Mouse (Mus musculus): ENCODE data around the gene Mef2d.

Gene Mef2d

GRCm38 (mm10) chr3:88152056-88152455, 9.9 kb downstream of the Mef2d start:
- CTCF ChIA-PET, result interaction anchor here in 1 of 4 experiments (1.5 to 3.6 kb wide), 2 partner anchors 10 to 14 kb away, joined by 5 to 13 read pairs; partner anchors contain the start of gene Mef2d
- POLR2A ChIA-PET, result interaction anchor here in 2 of 4 experiments (0.7 to 13.4 kb wide), 6 partner anchors 8 to 62 kb away, joined by 3 to 159 read pairs (median 6); partner anchors contain the start of gene Mef2d (in 2 of the 2)

- ChIA-PET CTCF (interaction anchor here (0.5 to 2.1 kb wide), 6 partner anchors 9 to 217 kb away, joined by 3 to 4 read pairs (median 3); partner anchors contain the start of gene Mef2d (in 2 of the 4)), POLR2A (interaction anchor here in 3 of 4 experiments (0.7 to 13.4 kb wide), 13 partner anchors 9 to 288 kb away, joined by 3 to 159 read pairs (median 4); partner anchors contain the start of genes Mef2d (in 2 of the 3), Smg5 (in 1 of the 3) and Tmem79 (in 1 of the 3))
These were observed 11.3 kb downstream of the Mef2d start for GRCm38 (mm10) chr3:88153290-88154011.

GRCm38 (mm10) chr3:88154236-88154635, 12.1 kb downstream of the Mef2d start:
- CTCF ChIA-PET, result interaction anchor here (0.5 to 2.1 kb wide), 5 partner anchors 10 to 217 kb away, joined by 3 to 4 read pairs (median 3); no protein-coding TSS in a partner anchor
- POLR2A ChIA-PET, result interaction anchor here in 3 of 4 experiments (0.6 to 13.4 kb wide), 17 partner anchors 9 to 289 kb away, joined by 3 to 159 read pairs (median 4); partner anchors contain the start of genes Mef2d (in 3 of the 3), Iqgap3 (in 1 of the 3), Smg5 (in 1 of the 3) and Tmem79 (in 1 of the 3)

- CTCF ChIA-PET, result interaction anchor here in 3 of 4 experiments (0.6 to 2.7 kb wide), 8 partner anchors 12 to 1861 kb away, joined by 4 to 32 read pairs (median 5); partner anchors contain the start of gene Mef2d (in 1 of the 3)
- POLR2A ChIA-PET, result interaction anchor here in 3 of 4 experiments (1.1 to 13.4 kb wide), 14 partner anchors 8 to 179 kb away, joined by 3 to 159 read pairs (median 6); partner anchors contain the start of genes Mef2d (in 3 of the 3), Iqgap3 (in 1 of the 3), Smg5 (in 1 of the 3) and Tmem79 (in 1 of the 3)
These were observed 14.6 kb downstream of the Mef2d start for GRCm38 (mm10) chr3:88156817-88157216.

DNA sequence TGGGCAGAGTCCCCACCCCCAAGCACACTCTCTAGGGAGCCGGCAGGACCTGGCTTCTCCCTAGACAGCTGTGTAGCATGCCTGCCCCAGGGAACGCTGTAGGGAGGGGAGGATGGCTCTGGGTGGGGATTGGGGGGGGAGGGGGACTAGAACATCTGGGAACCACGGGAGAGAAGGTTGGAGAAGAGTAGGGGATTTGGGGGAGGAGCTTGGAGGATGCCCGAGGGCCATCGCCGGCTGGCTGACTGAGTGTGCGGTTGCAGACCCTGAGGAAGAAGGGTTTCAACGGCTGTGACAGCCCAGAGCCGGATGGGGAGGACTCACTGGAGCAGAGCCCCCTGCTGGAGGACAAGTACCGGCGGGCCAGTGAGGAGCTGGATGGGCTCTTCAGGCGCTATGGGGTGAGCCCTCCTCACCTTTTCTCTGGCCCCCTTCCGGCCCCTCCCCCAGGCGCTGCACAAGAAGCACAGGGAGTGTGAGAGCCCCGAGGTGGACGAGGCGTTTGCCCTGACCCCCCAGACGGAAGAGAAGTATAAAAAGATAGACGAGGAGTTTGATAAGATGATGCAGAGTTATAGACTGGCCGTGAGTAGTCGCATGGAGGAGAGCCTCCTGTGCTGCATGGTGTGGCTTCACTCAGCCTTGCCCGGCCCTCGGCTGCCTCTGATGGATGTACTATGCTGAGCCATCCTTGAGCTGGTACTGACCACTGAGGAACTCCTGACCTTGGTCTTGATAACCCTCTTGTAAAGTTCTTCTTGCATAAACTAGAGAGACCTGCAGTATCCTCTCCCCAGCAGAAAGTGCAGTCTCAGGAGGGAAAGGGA, 15.8 kb downstream of the Mef2d start:
- ChIA-PET POLR2A (interaction anchor here (0.5 to 13.4 kb wide), 38 partner anchors 9 to 645 kb away, joined by 3 to 159 read pairs (median 4); partner anchors contain the start of genes Mef2d (in 3 of the 4), Iqgap3 (in 2 of the 4), Bcan (in 1 of the 4) and Lamtor2 (in 1 of the 4)), CTCF (interaction anchor here (0.5 to 2.9 kb wide), 62 partner anchors 8 to 902 kb away, joined by 3 to 32 read pairs (median 4); partner anchors contain the start of genes Mef2d (in 3 of the 4), Bcan (in 1 of the 4) and Iqgap3 (in 1 of the 4))

DNA sequence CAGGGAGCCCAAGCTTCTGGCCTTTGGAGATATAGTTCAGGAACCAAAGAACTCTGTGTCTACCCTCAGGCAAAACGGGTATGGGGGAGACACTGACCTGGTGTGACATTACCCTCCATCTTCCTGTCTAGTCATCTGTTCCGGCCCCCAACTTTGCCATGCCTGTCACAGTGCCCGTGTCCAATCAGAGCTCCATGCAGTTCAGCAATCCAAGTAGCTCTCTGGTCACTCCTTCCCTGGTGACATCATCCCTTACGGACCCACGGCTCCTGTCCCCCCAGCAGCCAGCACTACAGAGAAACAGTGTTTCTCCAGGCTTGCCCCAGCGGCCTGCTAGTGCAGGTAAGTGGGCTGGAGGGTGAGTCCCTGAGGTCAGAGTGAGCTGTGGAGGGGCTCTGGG, 16.8 kb downstream of the Mef2d start:
- ChIA-PET CTCF (interaction anchor here (0.5 to 2.9 kb wide), 15 partner anchors 7 to 131 kb away, joined by 3 to 32 read pairs (median 7); partner anchors contain the start of genes Mef2d (in 3 of the 4) and Iqgap3 (in 2 of the 4)), POLR2A (interaction anchor here (0.8 to 13.4 kb wide), 14 partner anchors 10 to 188 kb away, joined by 3 to 159 read pairs (median 6); partner anchors contain the start of genes Mef2d (in 2 of the 4) and Nes (in 1 of the 4))

- POLR2A ChIA-PET, result interaction anchor here in 1 of 4 experiments (4.2 kb wide), 1 partner anchor 17 kb away, joined by 18 read pairs; no protein-coding TSS in a partner anchor
- CTCF ChIA-PET, result interaction anchor here in 1 of 4 experiments (1.0 kb wide), 1 partner anchor 150 kb away, joined by 3 read pairs; no protein-coding TSS in a partner anchor
These were observed 18.7 kb downstream of the Mef2d start for GRCm38 (mm10) chr3:88160856-88161255.

- ChIA-PET POLR2A (interaction anchor here in 2 of 4 experiments (1.2 to 1.3 kb wide), 2 partner anchors 8 to 16 kb away, joined by 3 to 4 read pairs; no protein-coding TSS in a partner anchor), CTCF (interaction anchor here in 1 of 4 experiments (1.4 kb wide), 1 partner anchor 20 kb away, joined by 4 read pairs; the partner anchor contains the start of gene Mef2d)
These were observed 20.1 kb downstream of the Mef2d start for GRCm38 (mm10) chr3:88162259-88162658.

DNA sequence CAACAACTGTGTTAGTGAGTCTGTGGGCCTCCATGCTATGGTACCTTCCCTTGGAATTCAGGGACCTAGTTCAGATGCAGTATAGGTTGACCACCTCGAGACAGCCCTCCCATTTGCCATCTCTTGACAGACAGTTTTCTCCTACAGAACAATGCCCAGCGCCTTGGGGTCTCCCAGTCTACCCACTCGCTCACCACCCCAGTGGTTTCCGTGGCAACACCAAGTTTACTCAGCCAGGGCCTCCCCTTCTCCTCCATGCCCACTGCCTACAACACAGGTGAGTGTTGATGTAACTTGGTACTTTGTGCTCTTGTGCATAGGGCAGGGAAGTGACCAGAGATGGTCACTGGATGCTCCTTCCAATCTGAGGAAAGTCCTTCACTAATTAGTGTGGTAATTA, 20.6 kb downstream of the Mef2d start:
- ChIA-PET POLR2A (interaction anchor here in 2 of 4 experiments (1.1 to 1.4 kb wide), 4 partner anchors 8 to 21 kb away, joined by 3 to 4 read pairs (median 4); partner anchors contain the start of gene Mef2d (in 1 of the 2)), CTCF (interaction anchor here in 1 of 4 experiments (1.4 kb wide), 1 partner anchor 21 kb away, joined by 4 read pairs; the partner anchor contains the start of gene Mef2d)

DNA sequence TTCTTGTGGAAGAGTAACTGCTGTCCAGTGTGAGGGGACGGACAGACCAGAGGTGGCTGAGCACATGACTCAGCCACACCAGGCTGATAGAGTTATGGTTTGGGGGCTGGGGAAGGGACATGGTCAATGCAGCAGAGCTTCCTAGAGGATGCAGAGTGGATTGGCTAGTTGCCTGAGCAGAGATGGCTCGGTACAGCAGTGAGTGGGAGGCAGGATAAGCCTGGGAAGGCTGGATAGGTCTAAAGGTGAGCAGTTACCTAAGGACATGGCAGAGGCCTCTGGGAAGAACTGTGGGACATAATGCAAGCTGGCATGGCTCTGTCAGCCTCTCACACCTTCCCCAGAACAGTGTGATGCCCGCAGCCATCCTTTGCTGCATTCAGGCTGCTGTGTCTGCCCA, 21.7 kb downstream of the Mef2d start:
- ChIA-PET POLR2A (interaction anchor here in 3 of 4 experiments (0.5 to 1.4 kb wide), 7 partner anchors 9 to 244 kb away, joined by 3 to 4 read pairs (median 4); partner anchors contain the start of genes Mef2d (in 1 of the 3), Mrpl24 (in 1 of the 3), Smg5 (in 1 of the 3) and Tmem79 (in 1 of the 3)), CTCF (interaction anchor here in 1 of 4 experiments (0.5 kb wide), 1 partner anchor 125 kb away, joined by 3 read pairs; no protein-coding TSS in a partner anchor)

DNA sequence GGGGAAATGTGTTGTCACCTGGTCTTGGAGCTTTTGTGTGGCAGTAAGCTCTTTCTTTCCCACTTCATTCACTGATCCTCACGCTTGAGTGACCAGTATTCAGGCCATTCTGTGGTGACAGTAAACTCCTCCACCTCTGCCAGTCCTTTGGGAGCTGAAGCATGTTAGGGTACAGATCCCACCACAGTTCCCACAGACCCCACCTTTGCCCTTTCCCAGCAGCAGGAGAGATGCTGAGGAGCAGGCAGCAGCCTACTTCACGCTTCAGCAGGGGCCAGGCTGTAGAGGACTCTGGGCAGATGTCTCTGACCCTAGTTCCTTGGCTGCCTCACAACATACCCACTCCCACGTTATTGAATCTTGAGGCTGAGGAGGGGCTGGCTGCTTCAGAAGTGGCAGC, 22.1 kb downstream of the Mef2d start:
- CTCF ChIA-PET, result interaction anchor here in 1 of 4 experiments (0.5 to 0.6 kb wide), 2 partner anchors 74 to 125 kb away, joined by 3 to 13 read pairs; no protein-coding TSS in a partner anchor

GRCm38 (mm10) chr3:88166056-88166455, 23.9 kb downstream of the Mef2d start:
- ChIA-PET POLR2A (interaction anchor here in 3 of 4 experiments (0.7 to 2.0 kb wide), 4 partner anchors 10 to 297 kb away, joined by 3 to 4 read pairs (median 3); no protein-coding TSS in a partner anchor), CTCF (interaction anchor here in 3 of 4 experiments (0.6 to 1.8 kb wide), 7 partner anchors 8 to 78 kb away, joined by 3 to 6 read pairs (median 4); no protein-coding TSS in a partner anchor)

More for the DNA sequence above, 22.1 kb downstream of the Mef2d start:
- POLR2A ChIA-PET, result interaction anchor here in 3 of 4 experiments (0.5 to 1.4 kb wide), 6 partner anchors 13 to 245 kb away, joined by 3 to 4 read pairs (median 4); partner anchors contain the start of genes Mef2d (in 1 of the 3), Mrpl24 (in 1 of the 3), Smg5 (in 1 of the 3) and Tmem79 (in 1 of the 3)

GRCm38 (mm10) chr3:88170361-88170760, 28.2 kb downstream of the Mef2d start:
- POLR2A ChIA-PET, result interaction anchor here in 2 of 4 experiments (0.9 to 3.3 kb wide), 12 partner anchors 11 to 165 kb away, joined by 3 to 14 read pairs (median 3); partner anchors contain the start of genes Mef2d (in 1 of the 2), Smg5 (in 1 of the 2) and Tmem79 (in 1 of the 2)

GRCm38 (mm10) chr3:88172440-88172839, 30.3 kb downstream of the Mef2d start:
- POLR2A ChIA-PET, result no interaction called here
- CTCF ChIA-PET, result interaction anchor here in 1 of 4 experiments (0.8 to 2.1 kb wide), 2 partner anchors 15 to 89 kb away, joined by 3 to 8 read pairs; no protein-coding TSS in a partner anchor

More at GRCm38 (mm10) chr3:88170361-88170760, 28.2 kb downstream of the Mef2d start:
- CTCF ChIA-PET, result interaction anchor here (0.6 to 2.9 kb wide), 8 partner anchors 12 to 72 kb away, joined by 3 to 20 read pairs (median 6); no protein-coding TSS in a partner anchor

GRCm38 (mm10) chr3:88173375-88173774, 31.2 kb downstream of the Mef2d start:
- ChIA-PET CTCF (interaction anchor here in 1 of 4 experiments (0.5 to 2.1 kb wide), 3 partner anchors 16 to 267 kb away, joined by 3 to 8 read pairs (median 3); no protein-coding TSS in a partner anchor), POLR2A (interaction anchor here in 2 of 4 experiments (0.6 to 2.9 kb wide), 4 partner anchors 14 to 151 kb away, joined by 3 to 8 read pairs (median 3); no protein-coding TSS in a partner anchor)

DNA sequence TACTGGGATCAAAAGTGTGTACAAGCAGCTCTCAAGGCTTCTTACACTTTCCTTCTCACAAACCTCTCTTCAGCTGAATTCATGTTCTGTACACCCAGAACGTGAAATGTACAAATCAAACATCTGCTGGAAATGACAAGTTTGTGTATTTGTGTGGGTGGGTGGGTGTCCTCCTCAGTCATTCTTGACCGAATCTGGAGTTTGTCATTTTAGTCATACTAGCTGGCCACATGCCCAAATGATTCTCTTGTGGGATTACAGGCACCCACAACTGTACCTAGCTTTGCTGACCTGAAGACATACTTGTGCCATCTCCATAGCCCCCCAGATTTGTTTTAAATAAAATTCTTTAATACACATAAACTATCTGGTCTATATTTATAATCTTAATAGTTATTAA, 32.7 kb downstream of the Mef2d start:
- POLR2A ChIA-PET, result interaction anchor here in 2 of 4 experiments (0.6 to 2.9 kb wide), 8 partner anchors 10 to 419 kb away, joined by 3 to 8 read pairs (median 3); no protein-coding TSS in a partner anchor
- CTCF ChIA-PET, result interaction anchor here in 2 of 4 experiments (1.1 to 1.2 kb wide), 2 partner anchors 30 to 33 kb away, joined by 3 read pairs; partner anchors contain the start of gene Mef2d (in 1 of the 2)

Data from embryonic stem cell, embryonic (primary cell).